Mouse (Mus musculus) CD4-positive naive resting alpha-beta T cell, adult 76 days (primary cell): ENCODE results near the gene Btbd2. TPM values are rescaled to one million over a fixed set of nuclear protein-coding genes. Genes with fewer than 3 reads are reported as not detected.

Experiments
- total RNA-seq: library from RNA; stranded (reverse); gene quantifications from one replicate; pipeline ENCODE4 v1.2.4, GENCODE M21; 2023

Gene Btbd2
- 24.7 TPM for total RNA-seq

GRCm38 (mm10) chr10:80656863-80657623 lies at the start of gene Btbd2:
Gene Btbd2, minus strand, starts transcription at chr10:80657071.

GRCm38 (mm10) chr10:80701721-80702535 lies 45.1 kb upstream of the Btbd2 start, which contains the start of the genes Mob3a and Izumo4:
Gene Mob3a, minus strand, starts transcription at chr10:80701977.
Gene Izumo4, plus strand, starts transcription at chr10:80702184.

DNA sequence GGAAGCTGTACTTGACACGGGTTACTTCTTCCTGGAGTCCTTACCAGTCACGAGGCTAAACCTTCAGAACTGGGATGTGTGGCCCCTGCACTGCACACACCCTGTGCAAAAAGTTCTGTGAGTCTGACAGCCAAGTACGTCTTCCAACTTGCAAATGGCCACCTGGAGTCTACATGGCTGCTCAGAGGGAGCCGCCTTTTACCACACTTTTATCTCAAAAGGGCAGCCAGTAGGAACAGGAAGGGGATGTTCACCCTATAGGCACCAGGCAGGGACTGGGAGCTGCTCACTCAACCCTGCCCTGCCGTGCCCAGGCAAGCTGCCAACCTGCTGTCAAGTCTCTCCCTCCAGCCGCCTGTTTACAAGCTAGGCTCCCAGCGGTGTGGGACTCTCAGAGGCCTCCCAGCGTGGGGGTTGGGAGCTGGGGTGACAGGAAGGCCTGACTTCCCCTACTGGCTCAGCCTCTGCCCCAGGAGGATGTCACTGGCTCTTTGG lies 21.1 kb upstream of the Btbd2 start, which contains the start of gene Mknk2:
Mknk2 (minus strand) TSS at position 171 of the 495 bp plus-strand sequence.

GRCm38 (mm10) chr10:80622661-80623456 lies 34.0 kb downstream of the Btbd2 start, which contains the start of gene Csnk1g2:
Gene Csnk1g2, plus strand, starts transcription at chr10:80622838.

DNA sequence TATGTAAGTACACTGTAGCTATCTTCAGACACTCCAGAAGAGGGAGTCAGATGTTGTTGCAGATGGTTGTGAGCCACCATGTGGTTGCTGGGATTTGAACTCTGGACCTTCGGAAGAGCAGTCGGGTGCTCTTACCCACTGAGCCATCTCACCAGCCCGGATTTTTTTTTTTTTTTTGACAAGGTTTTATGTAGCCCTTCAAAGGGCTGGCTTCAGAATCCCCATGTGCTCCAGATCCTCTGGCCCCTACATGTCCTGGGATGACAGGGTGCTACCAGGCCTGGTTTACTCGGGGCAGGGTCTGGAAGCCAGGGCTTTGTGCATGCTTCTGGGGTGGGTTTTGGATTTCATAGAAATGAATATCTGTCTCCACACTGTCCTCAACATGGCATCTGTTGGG lies 51.1 kb downstream of the Btbd2 start, which contains the start of gene Gm49322:
Gm49322 (plus strand) TSS at position 301 of the 400 bp plus-strand sequence.

DNA sequence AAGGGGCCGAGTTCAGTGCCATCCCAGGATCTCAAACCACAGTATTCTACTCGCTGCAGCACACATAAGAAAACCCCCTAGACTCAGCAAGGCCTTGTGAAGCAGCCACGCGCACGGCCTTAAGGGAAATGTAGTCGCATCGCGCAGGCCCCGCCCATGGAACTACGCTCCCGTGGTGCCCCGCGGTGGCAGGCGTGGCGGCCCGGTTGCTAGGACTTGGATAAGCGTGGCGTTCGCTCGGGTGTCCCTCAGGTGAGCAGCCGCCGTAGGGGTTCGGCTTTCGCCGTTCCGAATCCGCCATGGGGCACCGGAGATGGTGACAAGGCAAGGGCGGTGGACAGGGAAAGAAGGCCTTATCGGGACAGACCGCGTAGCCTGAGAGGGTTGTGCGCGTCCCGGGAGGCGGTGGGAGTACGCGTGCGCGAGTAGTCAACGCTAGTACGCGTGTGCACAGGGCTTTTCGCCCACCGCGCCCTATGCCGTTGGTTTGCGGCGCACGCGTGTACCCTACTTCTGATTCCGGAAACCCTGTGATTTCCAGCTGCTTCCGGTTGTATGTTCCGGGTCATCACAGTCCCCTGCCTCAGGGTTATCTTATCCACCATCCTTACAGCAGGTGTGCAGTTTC lies 54.1 kb downstream of the Btbd2 start, which contains the start of the genes Scamp4 and Adat3:
Scamp4 (plus strand) TSS at position 175 of the 628 bp plus-strand sequence.
Adat3 (plus strand) TSS at position 183 of the 628 bp plus-strand sequence.

Other genes with a start within 250 kb of the Btbd2 start
- 82.4 TPM for gene Tcf3, start 223.4 kb downstream of the Btbd2 start, total RNA-seq
- gene Onecut3, start 162.2 kb downstream of the Btbd2 start, total RNA-seq: not detected
- gene Atp8b3, start 117.9 kb downstream of the Btbd2 start, total RNA-seq: not detected
- gene Rexo1, start 95.5 kb downstream of the Btbd2 start, total RNA-seq: 141 TPM
- gene Klf16, start 79.8 kb downstream of the Btbd2 start, total RNA-seq: 28.5 TPM
- 37.5 TPM for gene Abhd17a, start 66.7 kb downstream of the Btbd2 start, total RNA-seq
- 44.2 TPM for gene Scamp4, start 54.2 kb downstream of the Btbd2 start, total RNA-seq
- gene Adat3, start 54.2 kb downstream of the Btbd2 start, total RNA-seq: 3.3 TPM
- 7.4 TPM for gene Gm49322, start 51.0 kb downstream of the Btbd2 start, total RNA-seq
- 224 TPM for gene Csnk1g2, start 34.2 kb downstream of the Btbd2 start, total RNA-seq
- 302 TPM for gene Mknk2, start 21.0 kb upstream of the Btbd2 start, total RNA-seq
- 110 TPM for gene Mob3a, start 44.9 kb upstream of the Btbd2 start, total RNA-seq
- 51.3 TPM for gene Izumo4, start 45.1 kb upstream of the Btbd2 start, total RNA-seq
- 107 TPM for gene Ap3d1, start 85.2 kb upstream of the Btbd2 start, total RNA-seq
- 86.9 TPM for gene Dot1l, start 98.1 kb upstream of the Btbd2 start, total RNA-seq
- gene Sf3a2, start 141.1 kb upstream of the Btbd2 start, total RNA-seq: 74.8 TPM
- 90.5 TPM for gene Plekhj1, start 141.6 kb upstream of the Btbd2 start, total RNA-seq
- gene Amh, start 148.2 kb upstream of the Btbd2 start, total RNA-seq: 0.79 TPM
- gene Jsrp1, start 156.4 kb upstream of the Btbd2 start, total RNA-seq: not detected
- 576 TPM for gene Oaz1, start 169.6 kb upstream of the Btbd2 start, total RNA-seq
- gene Lingo3, start 187.0 kb upstream of the Btbd2 start, total RNA-seq: not detected
- 43.9 TPM for gene Lsm7, start 198.1 kb upstream of the Btbd2 start, total RNA-seq
- 13.7 TPM for gene Sppl2b, start 198.2 kb upstream of the Btbd2 start, total RNA-seq
- gene Tmprss9, start 214.8 kb upstream of the Btbd2 start, total RNA-seq: not detected
- 55.9 TPM for gene Timm13, start 243.9 kb upstream of the Btbd2 start, total RNA-seq